Mouse (Mus musculus) heart, adult 9 months (tissue): Measurements from ENCODE around the gene Phf20.

ENCODE experiments used
- DNase-seq, 2 experiments: peaks; one replicate each; pipeline ENCODE4 v3.0.0; 2022; ENCODE audit warnings: low spot score in 2 of 2

The Phf20 gene

DNA sequence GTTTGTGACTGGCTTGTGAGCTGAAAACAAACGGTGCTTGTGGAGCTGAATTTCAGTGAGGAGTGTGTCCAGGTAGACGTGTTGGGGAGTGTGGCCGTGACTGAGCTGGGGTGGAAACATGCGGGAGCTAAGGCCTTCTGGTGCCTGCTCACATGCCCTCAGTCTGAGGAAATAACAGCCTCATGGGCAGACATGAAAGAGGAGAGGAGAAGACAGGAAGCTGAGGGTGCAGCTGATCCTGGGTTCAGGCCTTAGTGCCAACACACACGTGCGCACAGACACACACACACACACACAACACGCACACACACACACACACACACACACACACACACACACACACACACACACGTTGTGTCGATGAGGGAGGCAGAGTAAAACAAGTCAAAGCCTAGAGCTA, 71.4 kb downstream of the Phf20 start:
- no peak for DNase-seq

- DNase-seq = no peak
Observed at GRCm38 (mm10) chr2:156272553-156272952, 76.3 kb downstream of the Phf20 start.

DNA sequence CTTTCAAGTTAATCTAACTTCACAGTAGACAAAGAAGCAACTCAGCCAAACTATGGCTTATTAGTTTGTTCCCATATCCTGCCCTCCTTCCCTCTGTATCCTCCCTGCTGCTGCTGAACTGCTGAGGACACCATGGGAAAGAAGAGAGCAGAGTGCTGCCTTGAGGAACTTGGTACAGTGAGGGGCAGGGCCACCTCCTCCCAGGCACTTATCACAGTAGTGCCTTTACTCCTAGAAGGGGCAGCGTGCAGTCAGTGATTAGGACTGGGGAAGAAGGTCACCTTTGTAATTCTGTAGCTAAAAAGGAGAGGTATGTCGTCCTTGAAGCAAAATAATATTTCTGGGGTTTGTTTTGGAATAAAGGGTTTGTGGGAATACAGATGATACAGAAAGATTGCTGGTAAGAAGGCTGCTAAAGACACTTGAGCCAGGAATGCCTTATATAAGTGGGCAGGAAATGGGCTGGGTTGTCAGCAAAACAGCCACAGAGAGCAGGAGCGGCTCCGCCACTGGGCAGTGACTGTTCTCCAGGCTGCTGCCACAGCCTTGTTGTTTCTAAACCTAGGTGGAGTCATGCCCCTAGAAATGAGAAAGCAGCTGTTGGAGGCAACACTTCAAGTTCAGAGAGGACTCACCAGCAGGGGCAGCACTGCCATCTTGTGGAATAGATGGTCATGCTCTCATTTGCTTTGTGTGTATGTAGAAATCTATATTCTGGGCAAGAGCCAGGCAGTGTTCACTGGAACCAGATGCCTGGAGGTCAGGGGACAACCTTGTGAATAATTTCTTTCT, 82.2 kb downstream of the Phf20 start:
- peak; percentile 87 to 90 for DNase-seq

DNA sequence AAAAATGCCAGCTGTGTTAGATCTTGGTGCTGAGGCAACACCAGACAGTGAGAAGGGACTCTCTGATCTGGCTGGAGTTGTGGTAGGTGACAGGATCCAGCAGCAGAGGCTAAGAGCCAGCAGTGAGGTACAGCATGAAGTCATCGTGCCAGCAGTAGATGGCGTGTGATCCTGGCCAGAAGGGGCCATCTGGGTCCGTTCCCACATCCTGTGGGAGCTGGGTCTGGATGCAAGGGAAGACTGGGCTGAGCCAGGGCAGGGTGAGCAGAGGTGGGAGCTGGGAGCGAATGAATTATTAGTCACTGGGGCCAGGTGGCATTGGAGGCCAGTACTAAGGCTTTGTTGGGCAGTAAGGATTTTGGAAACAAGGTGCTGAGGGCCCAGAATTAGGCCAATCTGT, 85.0 kb downstream of the Phf20 start:
- no peak for DNase-seq

DNA sequence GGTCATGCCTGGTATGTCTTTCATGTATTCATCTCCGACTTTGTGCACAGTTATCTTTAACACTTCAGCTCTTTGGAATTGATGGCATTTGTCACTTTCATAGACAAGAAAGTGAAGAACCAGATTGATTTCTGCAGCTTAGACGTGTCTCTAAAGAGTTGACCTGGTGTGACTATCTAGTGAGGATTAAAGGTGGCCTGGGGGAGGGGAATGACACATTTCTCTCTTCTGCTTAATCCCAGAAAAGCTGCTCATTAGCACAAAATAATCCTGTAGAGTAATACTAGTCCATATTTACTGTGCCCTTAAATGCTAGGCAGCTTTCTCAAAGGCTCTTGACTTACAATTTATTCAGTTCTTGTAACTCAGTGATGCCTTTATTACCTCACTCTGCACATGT, 88.9 kb downstream of the Phf20 start:
- no peak for DNase-seq

DNA sequence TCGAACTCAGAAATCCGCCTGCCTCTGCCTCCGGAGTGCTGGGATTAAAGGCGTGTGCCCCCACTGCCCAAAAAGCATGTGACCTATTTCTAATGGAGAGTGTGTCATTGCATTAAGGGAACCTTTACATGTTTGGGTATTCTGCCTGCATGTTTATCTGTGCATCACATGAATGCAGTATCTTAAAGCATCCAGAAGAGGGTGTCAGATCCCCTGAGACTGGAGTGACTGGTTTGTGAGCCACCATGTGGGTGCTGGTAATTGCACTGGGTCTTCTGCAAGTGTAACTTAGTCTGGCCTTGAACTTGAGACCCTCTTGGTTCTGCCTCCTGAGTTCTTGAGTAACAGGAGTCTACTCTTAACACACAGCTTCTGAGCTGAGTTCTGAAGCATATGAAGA, 90.5 kb downstream of the Phf20 start:
- no peak for DNase-seq

GRCm38 (mm10) chr2:156288222-156288621, 92.0 kb downstream of the Phf20 start:
- DNase-seq = no peak

- DNase-seq = peak in 1 of 2 experiments; percentile 13
Observed at GRCm38 (mm10) chr2:156289552-156290160, 93.4 kb downstream of the Phf20 start.

DNA sequence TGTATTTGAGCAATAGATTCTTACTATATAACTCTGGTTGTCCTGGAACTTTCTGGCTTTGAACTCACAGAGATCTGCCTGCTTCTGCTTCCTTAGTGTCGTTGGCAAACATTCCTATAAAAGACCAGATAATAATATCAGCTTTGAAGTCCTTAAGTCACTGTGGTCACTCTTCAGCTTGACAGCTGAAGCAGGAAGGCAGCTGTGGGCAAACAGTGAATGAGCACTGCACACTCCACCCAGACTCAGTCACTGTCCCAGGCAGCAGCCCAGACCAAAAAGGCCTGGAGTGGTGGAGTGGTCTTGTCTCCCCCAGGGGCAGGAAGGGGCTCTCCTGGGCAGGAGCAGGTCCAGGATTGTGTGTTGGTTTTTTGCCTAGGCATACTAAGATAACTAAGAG, 95.7 kb downstream of the Phf20 start:
- no peak for DNase-seq

DNA sequence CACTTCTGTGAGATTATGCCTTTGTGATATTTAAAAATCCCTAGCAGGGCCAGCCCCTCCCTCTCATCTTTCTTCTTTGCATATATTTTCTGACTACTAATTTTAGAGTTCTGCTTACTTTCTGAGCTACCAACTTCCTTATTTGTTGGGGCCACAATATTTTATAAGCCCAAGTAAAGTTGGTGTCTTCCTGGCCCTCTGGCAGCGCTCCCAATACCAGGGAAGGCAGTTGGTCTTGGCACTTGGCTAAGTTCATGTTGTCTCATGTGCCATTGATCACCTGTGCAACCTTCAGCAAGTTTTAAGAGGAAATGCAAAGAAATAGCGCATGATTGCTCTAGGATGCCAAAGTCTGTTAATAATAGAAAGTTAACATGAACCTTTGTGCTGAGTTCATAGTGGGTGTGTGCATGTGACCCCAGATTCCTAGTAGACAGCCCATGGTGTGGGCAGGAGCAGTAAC, 99.4 kb downstream of the Phf20 start:
- DNase-seq = no peak

DNA sequence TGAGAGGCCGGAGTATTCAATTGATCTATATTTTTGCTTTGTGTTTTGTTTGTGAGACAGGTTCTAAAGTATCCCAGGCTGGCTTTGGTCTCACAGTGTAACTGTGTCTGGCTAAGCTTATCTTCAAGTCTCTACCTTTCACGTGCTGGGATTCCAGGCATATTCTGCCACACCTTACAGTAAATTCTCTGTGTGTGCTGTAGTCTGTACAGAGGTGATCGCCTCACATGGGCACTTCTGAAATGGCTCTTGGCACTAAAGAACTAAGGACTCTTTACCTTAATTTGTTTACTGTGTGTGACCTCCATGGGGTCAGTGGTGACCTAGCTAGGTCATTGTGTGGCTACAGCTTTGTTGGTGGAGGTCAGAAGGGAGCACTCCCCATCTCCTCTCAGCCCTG, 99.9 kb downstream of the Phf20 start:
- no peak for DNase-seq

DNA sequence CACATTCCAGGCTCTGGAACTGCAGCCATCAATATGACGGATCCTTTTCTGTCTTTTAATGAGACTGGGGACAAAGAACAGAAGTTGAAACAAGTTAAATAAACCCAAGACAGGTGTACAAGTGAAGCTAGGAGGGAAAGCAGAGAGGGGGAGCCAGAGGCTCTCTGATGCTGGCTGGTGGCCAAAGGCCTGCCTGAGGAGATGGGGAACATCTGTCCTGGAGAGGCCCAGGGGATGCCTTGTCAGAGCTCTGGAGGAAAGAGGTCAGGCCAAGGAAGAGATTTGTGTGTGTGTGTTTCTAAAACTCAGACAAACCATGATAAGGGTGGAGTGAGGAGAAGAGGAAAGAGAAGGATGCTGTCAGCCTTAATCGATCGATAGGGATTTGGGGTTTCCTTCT, 101.4 kb downstream of the Phf20 start:
- DNase-seq = peak; percentile 46 to 49

GRCm38 (mm10) chr2:156298458-156298857, 102.2 kb downstream of the Phf20 start:
- DNase-seq = no peak

DNA sequence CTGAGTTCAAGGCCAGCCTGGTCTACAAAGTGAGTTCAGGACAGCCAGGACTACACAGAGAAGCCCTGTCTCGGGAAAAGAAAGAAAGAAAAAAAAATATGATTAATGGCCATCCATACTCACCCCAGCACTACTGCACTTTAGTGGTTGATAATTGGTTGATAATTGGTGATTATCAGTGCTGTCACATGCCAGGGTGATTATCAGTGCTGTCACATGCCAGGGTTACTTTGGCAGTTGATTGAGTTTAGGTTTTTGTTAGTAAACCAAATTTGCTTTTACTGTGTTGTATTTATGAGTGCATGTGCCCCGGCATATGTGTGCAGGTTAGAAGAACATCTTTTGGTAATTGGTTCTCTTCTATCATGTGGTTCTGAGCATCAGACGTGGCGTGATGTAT, 105.8 kb downstream of the Phf20 start:
- DNase-seq = no peak

- no peak for DNase-seq
Observed at GRCm38 (mm10) chr2:156304351-156304750, 108.1 kb downstream of the Phf20 start.

- no peak for DNase-seq
Observed at GRCm38 (mm10) chr2:156305818-156306217, 109.6 kb downstream of the Phf20 start.

DNA sequence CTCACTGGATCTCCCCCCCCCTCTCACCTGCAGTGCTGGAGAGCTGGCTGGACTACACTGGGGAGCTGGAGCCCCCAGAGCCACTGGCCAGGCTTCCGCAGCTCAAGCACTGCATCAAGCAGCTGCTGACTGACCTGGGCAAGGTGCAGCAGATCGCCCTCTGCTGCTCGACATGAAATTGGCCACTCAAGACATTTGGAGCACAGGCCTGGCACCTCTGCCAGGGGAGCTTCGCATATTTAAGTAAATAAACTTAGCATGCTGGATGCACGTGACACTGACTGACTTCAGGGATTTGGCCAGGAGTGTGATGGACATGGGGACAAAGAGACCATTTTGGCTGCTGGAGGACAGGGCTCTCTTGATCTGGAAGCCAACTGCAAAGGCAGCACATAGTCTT, 111.0 kb downstream of the Phf20 start:
- no peak for DNase-seq

DNA sequence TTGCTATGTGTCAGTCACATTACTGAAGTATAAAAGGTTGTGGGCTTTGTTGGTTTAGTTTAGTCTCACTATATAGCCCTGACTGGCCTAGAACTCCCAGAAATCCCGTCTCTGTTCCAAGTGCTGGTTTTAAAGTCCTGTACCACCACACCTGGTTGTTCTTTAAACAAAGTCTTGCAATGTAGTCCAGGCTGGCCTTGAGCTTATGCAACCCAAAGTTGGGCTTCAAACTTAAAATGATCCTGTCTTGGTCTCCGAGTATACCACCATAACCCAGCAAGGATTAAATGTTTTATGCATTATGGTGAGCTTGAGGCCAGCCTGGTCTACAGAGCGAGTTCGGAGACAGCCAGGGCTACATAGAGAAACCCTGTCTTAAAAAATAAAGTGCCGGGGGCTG, 113.7 kb downstream of the Phf20 start:
- DNase-seq = no peak

DNA sequence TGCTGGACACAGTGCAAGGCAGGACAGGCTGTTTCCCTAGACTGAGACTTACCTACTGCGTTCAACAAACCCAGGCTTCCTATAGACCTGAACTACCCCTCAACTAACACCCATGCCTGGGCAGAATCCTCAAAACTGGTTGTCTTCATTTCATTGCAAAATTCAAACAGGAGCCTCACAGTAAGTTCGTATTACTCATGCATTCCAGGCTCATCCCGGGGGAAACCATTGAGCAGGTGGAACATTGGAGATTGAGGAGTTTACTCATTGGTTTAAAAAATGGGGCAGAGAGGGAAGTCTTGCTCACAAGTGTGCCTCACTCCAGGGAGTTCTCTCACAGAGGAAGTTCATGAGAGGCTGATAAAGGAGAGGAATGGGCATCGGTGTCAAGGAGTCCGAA, 114.2 kb downstream of the Phf20 start:
- DNase-seq = no peak

DNA sequence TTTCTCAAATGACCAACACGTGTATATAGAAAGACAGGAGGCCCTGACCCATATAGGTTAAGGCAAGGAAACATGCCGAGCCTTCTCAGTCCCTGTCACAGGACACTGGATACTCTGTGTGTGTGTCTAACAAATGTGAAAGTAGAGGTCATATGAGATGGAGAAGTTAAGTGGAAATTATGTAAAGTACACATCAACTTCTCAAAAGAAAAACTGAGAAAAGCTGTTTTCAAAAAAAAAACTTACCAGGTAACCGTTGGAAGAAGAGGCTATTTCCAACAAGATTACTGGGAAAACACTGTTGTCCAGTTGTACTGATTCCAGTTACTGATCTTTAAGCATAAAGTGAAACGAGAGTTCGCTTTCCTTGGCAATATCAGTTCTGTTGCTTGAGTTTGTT, 114.7 kb downstream of the Phf20 start:
- DNase-seq = no peak

DNA sequence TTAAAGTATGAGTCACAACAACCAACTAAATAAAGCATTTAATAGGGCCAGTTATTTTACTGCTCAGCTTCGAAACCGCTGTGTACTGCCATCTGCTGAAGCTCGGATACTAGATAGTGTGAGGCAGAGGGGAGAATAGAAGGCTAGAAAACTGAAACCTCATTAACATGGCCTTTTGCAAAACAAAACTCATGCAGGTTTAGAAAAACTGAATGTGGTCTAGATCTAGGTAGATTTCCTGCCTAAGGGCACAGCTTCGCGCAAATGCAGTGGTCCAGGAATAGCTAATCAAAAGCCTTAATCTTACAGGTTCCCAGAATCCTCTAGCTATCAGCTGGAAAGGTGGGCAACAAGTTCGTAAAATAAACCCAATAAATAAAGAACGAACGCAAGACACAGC, 115.2 kb downstream of the Phf20 start:
- no peak for DNase-seq

DNA sequence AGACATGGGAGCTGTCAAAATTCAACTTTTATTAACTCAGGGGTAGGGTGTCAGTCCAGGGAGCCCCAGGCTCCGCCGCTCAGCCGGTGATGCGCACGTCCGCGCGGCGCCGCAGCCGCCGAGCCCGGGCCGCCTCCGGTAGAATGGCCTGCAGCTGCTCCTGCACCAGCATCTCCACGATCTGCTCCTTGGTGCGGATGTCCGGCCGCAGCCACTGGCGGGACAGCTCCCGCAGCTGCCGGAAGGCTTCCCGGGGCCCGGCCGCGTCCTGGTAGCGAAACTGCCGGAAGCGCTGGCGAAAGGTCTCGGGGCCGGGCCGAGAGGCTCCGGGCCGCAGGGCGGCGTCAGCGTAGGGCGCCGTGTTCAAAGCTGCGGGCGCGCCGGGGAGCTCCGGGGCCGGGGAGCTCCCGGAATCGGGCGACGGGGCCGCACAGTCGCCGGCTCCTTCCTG, 115.6 kb downstream of the Phf20 start:
- DNase-seq = peak; percentile 66 to 71

GRCm38 (mm10) chr2:156312297-156312897, 116.1 kb downstream of the Phf20 start, which contains the start of the genes Cnbd2 and Scand1:
TSS of gene Cnbd2 (plus strand) at chr2:156312299.
TSS of gene Scand1 (minus strand) at chr2:156312704.
- peak; percentile 86 to 87 for DNase-seq
